Mouse (Mus musculus): ENCODE measurements around the gene Ift52. TPM values are rescaled to one million over a fixed set of nuclear protein-coding genes. Genes with fewer than 3 reads are reported as not detected.

Ift52 gene
- 10 to 100 TPM; 43.8 to 62.7 TPM for total RNA-seq (2021)
- long read RNA-seq, experiment 1, transcript Ift52-201 (13 exons, 2,248 nt) = major isoform, 60 of 89 reads
- long read RNA-seq, experiment 1, partial matches to known transcripts = 9 of 89 reads
- long read RNA-seq, experiment 1, other reads (novel, unspliced or antisense) = 20 of 89 reads
- long read RNA-seq, experiment 2, transcript Ift52-201 (13 exons, 2,248 nt) = major isoform, 17 of 23 reads
- long read RNA-seq, experiment 2, partial matches to known transcripts = 3 of 23 reads
- long read RNA-seq, experiment 2, other reads (novel, unspliced or antisense) = 3 of 23 reads

GRCm38 (mm10) chr2:163016916-163017743 is at the start of gene Ift52:
Gene Ift52 (plus strand): TSS chr2:163017354.
- peak; percentile 92 to 93 for DNase-seq

DNA sequence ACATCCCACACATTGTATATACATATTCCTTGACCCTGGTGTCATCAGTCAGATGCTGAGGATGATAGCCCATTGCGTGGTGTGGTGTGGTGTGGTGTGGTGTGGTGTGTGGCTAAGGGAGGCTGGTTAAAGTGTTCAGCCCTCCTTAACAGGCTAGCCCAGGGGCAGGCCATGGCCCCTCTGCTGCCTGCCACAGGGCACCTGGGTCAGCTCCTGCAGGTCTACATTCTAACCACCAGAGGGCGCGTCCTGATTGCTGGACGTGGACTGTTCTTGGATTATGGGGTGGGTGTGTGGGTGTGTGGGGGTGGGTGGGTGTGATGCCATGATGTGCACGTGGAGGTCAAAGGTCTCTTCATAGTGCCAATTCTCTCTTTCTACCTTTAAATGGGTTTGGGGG is 48.8 kb upstream of the Ift52 start:
- DNase-seq = peak; percentile 61 to 66

DNA sequence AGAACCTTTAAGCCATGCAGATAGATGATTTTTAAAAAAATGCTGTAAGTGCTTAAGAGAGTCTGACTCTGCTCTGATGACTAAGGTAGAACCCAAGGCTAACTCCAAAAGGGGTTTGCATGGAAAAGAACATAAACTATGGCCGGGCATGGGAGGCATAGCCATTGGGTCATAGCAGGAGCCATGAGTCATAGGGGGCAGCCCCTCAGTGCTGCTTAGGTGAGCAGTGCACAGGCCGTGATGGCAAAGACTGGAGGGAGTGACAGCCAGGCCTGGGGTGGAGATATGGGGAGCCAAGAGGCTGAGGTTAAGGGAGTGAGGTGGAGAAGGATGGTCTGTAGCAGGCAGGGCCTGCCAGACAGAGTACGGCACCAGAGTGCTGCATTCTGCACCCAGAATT is 48.1 kb upstream of the Ift52 start:
- peak; percentile 30 to 31 for DNase-seq

DNA sequence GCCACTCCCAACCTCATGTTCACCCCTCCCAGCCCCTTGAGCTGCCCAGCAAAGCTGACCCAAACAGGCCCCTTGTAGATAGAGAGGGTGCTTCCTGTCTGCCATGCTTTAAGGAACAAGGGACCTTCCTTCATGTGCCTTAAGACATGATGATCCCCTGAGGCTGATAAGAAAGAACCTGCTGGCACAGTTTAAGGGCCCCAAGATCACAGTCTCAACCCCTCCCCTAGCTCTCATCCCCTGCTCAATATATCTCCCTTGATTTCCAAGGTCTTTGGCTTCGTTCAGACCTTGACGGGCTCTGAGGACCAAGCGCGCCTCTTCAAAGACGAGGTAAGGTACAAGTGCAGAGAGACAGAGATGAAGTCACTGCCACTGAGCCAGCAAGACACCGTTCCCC is 46.3 kb upstream of the Ift52 start:
- peak in 1 of 2 experiments; percentile 14 for DNase-seq

- DNase-seq = no peak
These were observed 44.4 kb upstream of the Ift52 start for GRCm38 (mm10) chr2:162972752-162973151.

DNA sequence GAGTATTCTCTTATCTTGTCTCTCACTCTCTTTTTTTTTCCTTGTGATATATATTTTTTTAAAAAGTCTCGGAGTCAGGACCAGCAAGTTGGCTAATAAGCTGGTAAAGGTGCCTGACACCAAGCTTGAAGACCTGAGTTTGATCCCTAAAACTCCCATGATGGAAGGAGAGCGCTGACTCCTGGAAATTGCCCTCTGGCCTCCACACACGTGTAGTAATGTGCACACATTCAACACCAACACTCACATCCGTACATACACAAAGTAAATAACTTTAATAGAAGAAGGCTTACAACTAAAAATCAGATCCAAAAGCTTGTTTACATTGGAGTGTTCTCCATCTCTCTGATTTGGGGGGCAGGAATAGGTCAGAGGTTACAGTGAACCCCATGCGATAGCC is 43.9 kb upstream of the Ift52 start:
- DNase-seq = no peak

GRCm38 (mm10) chr2:162973637-162974036 is 43.5 kb upstream of the Ift52 start:
- DNase-seq = peak; percentile 25 to 50

GRCm38 (mm10) chr2:162975157-162975775 is 41.9 kb upstream of the Ift52 start:
- DNase-seq = no peak

DNA sequence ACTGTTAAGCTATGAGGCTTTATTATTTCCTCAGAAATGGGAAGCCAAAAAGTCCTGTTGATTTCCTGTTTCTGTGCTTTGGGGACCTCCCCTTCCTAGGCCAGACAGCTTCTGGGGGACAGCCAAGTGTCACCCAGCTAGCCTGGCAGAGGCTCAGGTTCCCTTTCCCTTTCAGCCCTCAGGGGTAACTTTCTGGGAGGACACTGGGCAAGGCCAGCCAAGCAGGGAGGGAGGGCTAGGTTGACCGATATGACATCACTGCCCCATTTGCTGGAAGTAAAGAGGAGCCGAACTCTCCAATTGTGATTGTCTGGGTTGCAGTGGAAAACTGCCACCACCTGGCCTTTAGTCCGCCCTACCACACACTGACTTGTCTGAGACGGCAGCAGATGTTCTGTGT is 41.2 kb upstream of the Ift52 start:
- DNase-seq = peak; percentile 60 to 73

- no peak for DNase-seq
These were observed 32.8 kb upstream of the Ift52 start for GRCm38 (mm10) chr2:162984381-162984780.

GRCm38 (mm10) chr2:162985923-162986322 is 31.2 kb upstream of the Ift52 start:
- DNase-seq = peak; percentile 66 to 76

- no peak for DNase-seq
These were observed 30.4 kb upstream of the Ift52 start for GRCm38 (mm10) chr2:162986764-162987163.

- DNase-seq = peak in 1 of 2 experiments; percentile 27
These were observed 29.9 kb upstream of the Ift52 start, which contains the start of gene Sgk2 for GRCm38 (mm10) chr2:162987218-162987617. Gene Sgk2 (plus strand): TSS chr2:162987330.

GRCm38 (mm10) chr2:162988235-162988634 is 28.9 kb upstream of the Ift52 start:
- DNase-seq = no peak

DNA sequence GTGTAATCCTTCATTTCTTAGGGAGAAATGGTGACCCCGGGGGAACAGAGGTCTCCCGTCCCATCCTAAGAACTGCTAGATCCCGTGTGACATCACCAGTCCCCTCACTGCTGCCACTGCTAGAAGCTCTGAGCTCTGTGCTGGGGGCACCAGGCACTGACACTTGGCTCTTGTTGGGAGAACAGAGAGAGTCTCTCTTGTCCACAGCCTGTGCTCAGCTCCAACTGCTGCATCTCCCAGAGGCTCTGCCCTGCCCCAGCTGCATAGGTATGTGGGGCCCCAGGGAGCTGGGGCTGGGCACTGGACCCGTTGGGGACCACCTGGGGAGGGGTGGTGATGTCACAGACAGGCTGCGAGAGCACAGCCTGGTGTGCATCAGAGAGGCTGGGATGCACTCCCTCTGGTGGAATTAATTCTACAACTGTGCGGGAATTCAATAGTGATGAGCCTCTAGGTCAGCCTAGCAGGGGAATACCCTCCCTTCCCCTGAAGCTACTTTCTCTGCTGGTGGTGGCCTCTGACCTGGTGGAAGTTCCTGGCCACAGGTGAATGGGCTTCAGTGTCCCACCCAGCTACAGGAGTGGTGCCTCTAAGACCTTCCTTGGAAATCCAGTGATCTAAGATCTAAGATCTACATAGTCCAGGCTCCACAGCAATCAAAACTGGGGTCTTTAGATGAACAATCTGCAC is 25.6 kb upstream of the Ift52 start:
- DNase-seq = no peak

- no peak for DNase-seq
These were observed 25.1 kb upstream of the Ift52 start for GRCm38 (mm10) chr2:162992084-162992437.

DNA sequence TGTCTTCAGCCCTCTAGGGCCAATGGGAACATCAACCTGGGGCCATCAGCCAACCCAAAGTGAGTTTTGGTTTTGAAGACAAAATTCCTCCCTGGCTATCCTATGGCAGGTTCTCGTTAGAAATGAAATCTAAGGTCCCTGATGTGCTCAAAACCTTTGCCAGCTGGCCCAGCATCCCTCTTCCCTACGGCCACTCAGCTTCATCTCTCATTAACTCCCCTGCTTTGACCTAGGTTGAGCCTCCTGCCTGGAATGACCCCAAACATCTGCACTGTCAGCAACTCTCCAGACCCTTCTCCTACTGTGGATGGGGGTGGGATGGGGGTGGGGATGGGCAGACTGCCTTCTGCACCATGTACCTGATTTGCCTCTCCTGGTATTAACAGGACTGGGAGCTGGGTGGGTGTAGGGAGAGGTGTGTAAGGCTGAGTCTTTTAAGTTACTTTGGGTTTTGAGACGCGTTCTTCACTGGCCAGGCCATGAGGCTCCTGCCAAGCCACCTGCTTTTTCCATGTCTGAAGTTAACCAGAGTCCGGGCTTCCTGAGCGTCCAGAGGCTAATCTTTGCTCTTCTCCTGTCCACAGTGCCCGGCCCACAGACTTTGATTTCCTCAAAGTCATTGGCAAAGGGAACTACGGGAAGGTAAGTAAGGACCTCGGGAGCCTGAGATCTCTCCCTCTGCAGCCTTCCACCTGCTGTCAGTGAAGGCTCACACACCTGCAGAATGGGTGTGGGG is 23.1 kb upstream of the Ift52 start:
- no peak for DNase-seq

GRCm38 (mm10) chr2:162998528-162999230 is 18.5 kb upstream of the Ift52 start:
- DNase-seq = peak; percentile 73 to 82

GRCm38 (mm10) chr2:162999744-163000143 is 17.4 kb upstream of the Ift52 start:
- peak; percentile 68 to 70 for DNase-seq

GRCm38 (mm10) chr2:163001071-163001470 is 16.1 kb upstream of the Ift52 start:
- peak; percentile 41 to 69 for DNase-seq

DNA sequence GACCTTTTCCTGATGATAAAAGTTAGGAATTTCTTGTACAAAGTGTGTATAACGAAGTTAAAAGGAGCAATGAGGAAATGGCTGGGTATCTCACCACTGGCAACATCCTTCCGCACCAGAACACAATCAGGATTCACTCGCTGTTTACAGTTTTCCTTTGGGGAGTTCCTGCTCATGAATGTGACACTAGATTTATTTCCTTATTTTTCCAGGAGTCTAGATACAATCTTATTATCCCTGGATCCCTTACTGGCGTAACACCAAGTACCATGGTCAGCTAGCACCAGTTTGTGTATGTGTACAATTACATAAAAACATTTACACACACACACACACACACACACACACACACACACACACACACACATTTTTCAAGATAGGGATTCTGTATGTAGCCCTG is 9.9 kb upstream of the Ift52 start:
- no peak for DNase-seq
